Mouse (Mus musculus): ENCODE measurements at regions not wholly inside any gene's neighbourhood (a gene's known extent, or its start where the extent isn't known, plus 50 kb on each side); places are given as distances from the start of the nearest gene placed in this dataset.

- no peaks in the 10 kb centered on the region for H3K27me3 ChIP-seq (ENCODE audit: control insufficient read depth, insufficient read depth, low read length, poor library complexity, severe bottlenecking)
- no peaks in the 10 kb centered on the region for H3K4me1 ChIP-seq (ENCODE audit: control insufficient read depth, insufficient read depth, low read length)
- no peaks in the 10 kb centered on the region for H3K36me3 ChIP-seq (ENCODE audit: control insufficient read depth, insufficient read depth, low read length, poor library complexity, severe bottlenecking)
- no peak overlapping the region for H3K27ac ChIP-seq (ENCODE audit: insufficient read depth, low read length)
- no peak for TF ChIP-seq POLR2A (IDR thresholded peaks at IDR 0.05; ENCODE audit: insufficient read depth, low read length)
- TF ChIP-seq EP300 (IDR thresholded peaks at IDR 0.05; ENCODE audit: insufficient read depth, low read depth, low read length): no peak
- TF ChIP-seq CTCF (IDR thresholded peaks at IDR 0.05; ENCODE audit: low read depth, low read length): no peak
- no peak overlapping the region for H3K9ac ChIP-seq (ENCODE audit: low read depth, poor library complexity, severe bottlenecking)
- no peak overlapping the region for H3K4me3 ChIP-seq (ENCODE audit: low read depth, low read length)
- no peaks in the 10 kb centered on the region for H3K9me3 ChIP-seq (replicated peaks; ENCODE audit: control insufficient read depth, insufficient read depth, low read length, poor library complexity, severe bottlenecking)
Measured at GRCm38 (mm10) chr9:120777016-120777415, 152.0 kb upstream of the Ctnnb1 start.

DNA sequence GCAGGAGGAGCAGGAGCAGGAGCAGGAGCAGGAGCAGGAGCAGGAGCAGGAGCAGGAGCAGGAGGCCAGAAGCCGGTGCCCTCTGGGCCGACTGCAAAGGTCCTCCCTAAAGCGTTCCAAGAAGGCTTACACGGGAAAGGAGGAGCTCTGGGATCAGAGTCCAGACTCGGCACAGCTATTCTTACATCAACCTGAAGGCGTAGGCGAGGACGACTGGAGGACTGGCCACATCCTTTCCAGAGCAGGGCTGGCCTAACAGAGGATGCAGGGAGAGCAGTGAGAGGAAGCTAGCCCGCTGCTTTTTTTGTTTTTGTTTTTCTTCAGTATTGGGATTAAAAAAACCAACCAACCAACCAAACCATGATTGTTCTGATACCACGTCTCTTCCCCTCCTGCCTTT is 151.5 kb upstream of the Ctnnb1 start:
- TF ChIP-seq EP300 (IDR thresholded peaks at IDR 0.05; ENCODE audit: insufficient read depth, low read depth, low read length) (no peak), POLR2A (IDR thresholded peaks at IDR 0.05; ENCODE audit: insufficient read depth, low read length) (no peak)
- Histone ChIP-seq H3K27me3 (ENCODE audit: control insufficient read depth, insufficient read depth, low read length, poor library complexity, severe bottlenecking) (no peaks in the 10 kb centered on the region), H3K27ac (ENCODE audit: insufficient read depth, low read length) (no peak overlapping the region), H3K9ac (ENCODE audit: low read depth, poor library complexity, severe bottlenecking) (no peak overlapping the region), H3K4me1 (ENCODE audit: control insufficient read depth, insufficient read depth, low read length) (no peaks in the 10 kb centered on the region), H3K36me3 (ENCODE audit: control insufficient read depth, insufficient read depth, low read length, poor library complexity, severe bottlenecking) (no peaks in the 10 kb centered on the region), H3K9me3 (replicated peaks; ENCODE audit: control insufficient read depth, insufficient read depth, low read length, poor library complexity, severe bottlenecking) (no peaks in the 10 kb centered on the region), H3K4me3 (ENCODE audit: low read depth, low read length) (no peak overlapping the region)

DNA sequence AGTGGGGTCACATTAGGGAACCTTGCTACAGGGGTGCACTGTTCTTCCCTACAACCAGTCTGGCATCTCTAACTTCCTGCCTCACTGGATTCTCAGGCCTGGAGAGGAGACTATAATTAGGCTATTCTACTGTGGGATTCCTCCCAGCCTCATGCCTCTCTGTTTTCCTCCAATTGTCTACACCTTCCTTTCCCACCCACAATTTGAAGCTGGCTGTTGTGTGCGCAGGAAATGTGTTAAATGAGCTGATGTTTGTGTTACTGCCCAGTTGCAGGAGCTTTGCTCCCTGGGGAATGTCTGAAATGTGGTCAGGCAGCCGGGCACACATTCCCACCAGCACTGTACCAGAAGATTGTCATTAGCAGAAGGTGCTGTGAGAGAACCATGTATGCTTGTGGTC is 150.6 kb upstream of the Ctnnb1 start:
- Histone ChIP-seq H3K27me3 (ENCODE audit: control insufficient read depth, insufficient read depth, low read length, poor library complexity, severe bottlenecking) (no peaks in the 10 kb centered on the region), H3K27ac (ENCODE audit: insufficient read depth, low read length) (no peak overlapping the region), H3K4me3 (ENCODE audit: low read depth, low read length) (no peak overlapping the region), H3K9ac (ENCODE audit: low read depth, poor library complexity, severe bottlenecking) (no peak overlapping the region), H3K4me1 (ENCODE audit: control insufficient read depth, insufficient read depth, low read length) (no peaks in the 10 kb centered on the region), H3K9me3 (replicated peaks; ENCODE audit: control insufficient read depth, insufficient read depth, low read length, poor library complexity, severe bottlenecking) (no peaks in the 10 kb centered on the region), H3K36me3 (ENCODE audit: control insufficient read depth, insufficient read depth, low read length, poor library complexity, severe bottlenecking) (no peaks in the 10 kb centered on the region)
- TF ChIP-seq CTCF (IDR thresholded peaks at IDR 0.05; ENCODE audit: low read depth, low read length): no peak
- TF ChIP-seq POLR2A (IDR thresholded peaks at IDR 0.05; ENCODE audit: insufficient read depth, low read length): no peak
- TF ChIP-seq EP300 (IDR thresholded peaks at IDR 0.05; ENCODE audit: insufficient read depth, low read depth, low read length): no peak

DNA sequence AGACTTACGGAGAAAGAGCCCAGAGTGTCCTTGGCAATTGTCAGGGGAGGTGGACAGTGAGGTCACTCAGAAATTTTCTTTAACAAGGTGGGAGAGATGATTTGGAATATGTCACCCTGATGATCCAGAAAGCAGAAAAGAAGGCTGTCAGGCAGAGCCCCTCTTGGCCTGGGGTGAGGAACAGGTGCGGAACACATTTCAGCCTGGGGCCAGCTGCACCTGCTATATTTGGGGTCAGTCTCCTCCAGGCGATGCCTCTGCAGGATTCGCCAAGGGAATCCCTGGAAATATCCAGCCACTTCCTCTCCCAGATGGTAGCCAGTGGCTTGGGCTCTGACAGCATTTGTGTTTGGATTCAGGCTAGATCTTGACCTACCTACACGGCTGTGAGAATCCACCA is 134.8 kb upstream of the Ctnnb1 start:
- no peak overlapping the region for H3K4me3 ChIP-seq (ENCODE audit: low read depth, low read length)
- H3K36me3 ChIP-seq (ENCODE audit: control insufficient read depth, insufficient read depth, low read length, poor library complexity, severe bottlenecking): no peaks in the 10 kb centered on the region
- no peaks in the 10 kb centered on the region for H3K27me3 ChIP-seq (ENCODE audit: control insufficient read depth, insufficient read depth, low read length, poor library complexity, severe bottlenecking)
- TF ChIP-seq EP300 (IDR thresholded peaks at IDR 0.05; ENCODE audit: insufficient read depth, low read depth, low read length): no peak
- TF ChIP-seq POLR2A (IDR thresholded peaks at IDR 0.05; ENCODE audit: insufficient read depth, low read length): no peak
- no peak for TF ChIP-seq CTCF (IDR thresholded peaks at IDR 0.05; ENCODE audit: low read depth, low read length)
- peaks cover 10% of the 10 kb centered on the region for H3K4me1 ChIP-seq (ENCODE audit: control insufficient read depth, insufficient read depth, low read length)
- no peaks in the 10 kb centered on the region for H3K9me3 ChIP-seq (replicated peaks; ENCODE audit: control insufficient read depth, insufficient read depth, low read length, poor library complexity, severe bottlenecking)
- H3K9ac ChIP-seq (ENCODE audit: low read depth, poor library complexity, severe bottlenecking): no peak overlapping the region
- no peak overlapping the region for H3K27ac ChIP-seq (ENCODE audit: insufficient read depth, low read length)

DNA sequence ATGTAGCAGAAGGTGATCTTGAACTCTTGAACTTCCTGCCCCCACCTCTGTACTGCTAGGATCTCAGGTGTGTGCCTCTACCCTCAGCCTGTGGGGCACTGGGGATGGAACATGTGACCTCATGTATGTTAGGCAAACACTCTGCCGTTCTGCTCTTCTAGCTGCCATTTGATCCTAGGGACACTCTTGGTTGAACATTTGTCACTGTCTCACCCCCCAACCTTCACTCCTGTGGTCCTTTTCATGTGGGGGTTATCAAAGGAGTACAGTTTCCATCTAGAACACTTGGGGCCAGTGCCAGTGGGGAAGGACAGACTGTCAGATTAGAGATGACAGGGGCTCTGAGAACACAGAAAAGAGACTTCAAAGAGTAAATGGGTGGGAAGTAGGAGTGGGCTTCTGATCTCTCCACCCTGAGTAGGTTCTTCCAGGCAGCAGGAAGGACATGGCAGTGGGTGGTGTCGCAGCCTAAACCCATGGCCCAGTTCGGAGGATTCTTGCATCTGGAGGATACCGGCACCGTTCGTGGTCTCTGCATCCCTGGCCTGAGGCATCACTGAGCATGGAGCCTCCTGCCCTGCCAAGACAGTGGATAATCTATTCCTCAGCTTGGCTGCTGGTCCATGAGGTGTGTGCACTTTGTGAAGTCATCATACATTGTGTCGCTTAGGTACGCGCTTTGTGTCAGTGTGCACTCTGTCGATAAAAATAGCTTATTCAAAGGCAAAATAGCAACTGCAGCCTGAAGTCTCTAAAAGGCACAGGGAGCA is 132.7 kb upstream of the Ctnnb1 start:
- Histone ChIP-seq H3K4me3 (ENCODE audit: low read depth, low read length) (no peak overlapping the region), H3K27me3 (ENCODE audit: control insufficient read depth, insufficient read depth, low read length, poor library complexity, severe bottlenecking) (no peaks in the 10 kb centered on the region), H3K9ac (ENCODE audit: low read depth, poor library complexity, severe bottlenecking) (no peak overlapping the region), H3K9me3 (replicated peaks; ENCODE audit: control insufficient read depth, insufficient read depth, low read length, poor library complexity, severe bottlenecking) (no peaks in the 10 kb centered on the region), H3K36me3 (ENCODE audit: control insufficient read depth, insufficient read depth, low read length, poor library complexity, severe bottlenecking) (no peaks in the 10 kb centered on the region), H3K4me1 (ENCODE audit: control insufficient read depth, insufficient read depth, low read length) (peaks cover 10% of the 10 kb centered on the region), H3K27ac (ENCODE audit: insufficient read depth, low read length) (no peak overlapping the region)
- TF ChIP-seq POLR2A (IDR thresholded peaks at IDR 0.05; ENCODE audit: insufficient read depth, low read length) (no peak), CTCF (IDR thresholded peaks at IDR 0.05; ENCODE audit: low read depth, low read length) (no peak), EP300 (IDR thresholded peaks at IDR 0.05; ENCODE audit: insufficient read depth, low read depth, low read length) (no peak)

GRCm38 (mm10) chr9:120797996-120798663 is 130.9 kb upstream of the Ctnnb1 start:
- Histone ChIP-seq H3K36me3 (ENCODE audit: control insufficient read depth, insufficient read depth, low read length, poor library complexity, severe bottlenecking) (no peaks in the 10 kb centered on the region), H3K27me3 (ENCODE audit: control insufficient read depth, insufficient read depth, low read length, poor library complexity, severe bottlenecking) (no peaks in the 10 kb centered on the region), H3K9ac (ENCODE audit: low read depth, poor library complexity, severe bottlenecking) (no peak overlapping the region), H3K9me3 (replicated peaks; ENCODE audit: control insufficient read depth, insufficient read depth, low read length, poor library complexity, severe bottlenecking) (no peaks in the 10 kb centered on the region), H3K27ac (ENCODE audit: insufficient read depth, low read length) (no peak overlapping the region), H3K4me1 (ENCODE audit: control insufficient read depth, insufficient read depth, low read length) (peaks cover 10% of the 10 kb centered on the region), H3K4me3 (ENCODE audit: low read depth, low read length) (no peak overlapping the region)
- TF ChIP-seq CTCF (IDR thresholded peaks at IDR 0.05; ENCODE audit: low read depth, low read length): no peak
- no peak for TF ChIP-seq EP300 (IDR thresholded peaks at IDR 0.05; ENCODE audit: insufficient read depth, low read depth, low read length)
- TF ChIP-seq POLR2A (IDR thresholded peaks at IDR 0.05; ENCODE audit: insufficient read depth, low read length): no peak

Data from ES-Bruce4 (cell line).